Mouse (Mus musculus) CH12.LX (cell line): Measurements from ENCODE around the gene Bcl2l2. TPM values are rescaled to one million over a fixed set of nuclear protein-coding genes. Genes with fewer than 3 reads are reported as not detected.

Experiments used
- DNase-seq: peaks from one replicate; pipeline ENCODE4 v3.0.0-alpha.2; 2013; ENCODE audit errors: extremely low read depth
- H3K27ac ChIP-seq: 2 replicates; pipeline ENCODE4 v1.5.1; 2012; ENCODE audit warnings: low read depth, mild to moderate bottlenecking, control low read depth, moderate library complexity; ENCODE audit not compliant: insufficient read depth
- H3K27me3 ChIP-seq: replicated peaks from 2 replicates; pipeline ENCODE3; 2012; ENCODE audit warnings: inconsistent platforms
- H3K36me3 ChIP-seq, 2 experiments: replicated peaks in 1 of 2; 2 replicates each; pipeline versions ENCODE3 to v1.6.1; 2012; ENCODE audit warnings: inconsistent platforms in 1 of 2, low read length in 1 of 2, mild to moderate bottlenecking in 1 of 2, mixed read lengths in 1 of 2, moderate library complexity in 1 of 2; ENCODE audit not compliant: control insufficient read depth in 1 of 2, insufficient read depth in 1 of 2
- H3K4me1 ChIP-seq, 2 experiments: 2 replicates each; pipeline ENCODE4 v1.6.1; 2012; ENCODE audit warnings: inconsistent platforms in 1 of 2, moderate library complexity in 1 of 2; ENCODE audit not compliant: insufficient read depth in 2 of 2, control insufficient read depth in 1 of 2
- H3K4me2 ChIP-seq: 2 replicates; pipeline ENCODE4 v1.6.1; 2012; ENCODE audit warnings: low read depth, mild to moderate bottlenecking, control low read depth; ENCODE audit not compliant: poor library complexity, insufficient read depth, severe bottlenecking
- H3K4me3 ChIP-seq, 3 experiments: fragments of 150-350 bp in 1 of 3; sonication (generic) in 1 of 3; replicated peaks in 1 of 3; 2 replicates each; pipeline versions ENCODE3 to v1.5.1; 2011 to 2012; ENCODE audit warnings: low read depth in 2 of 3, low read length in 2 of 3, mild to moderate bottlenecking in 2 of 3, moderate library complexity in 2 of 3, control low read depth in 1 of 3, improper control_type of control experiment in 1 of 3, inconsistent platforms in 1 of 3, mixed read lengths in 1 of 3; ENCODE audit not compliant: poor library complexity in 1 of 3
- H3K79me2 ChIP-seq: replicated peaks from 2 replicates; pipeline ENCODE4 v1.6.1; 2012; ENCODE audit warnings: mild to moderate bottlenecking, moderate library complexity; ENCODE audit not compliant: control insufficient read depth, poor library complexity, insufficient read depth, severe bottlenecking; ENCODE audit errors: extremely low read depth
- H3K9ac ChIP-seq: 2 replicates; pipeline ENCODE4 v1.6.1; 2012; ENCODE audit warnings: low read depth, mild to moderate bottlenecking, control low read depth, moderate library complexity; ENCODE audit not compliant: insufficient read depth
- H3K9me3 ChIP-seq: replicated peaks from 2 replicates; pipeline ENCODE3; 2012; ENCODE audit warnings: low read length, inconsistent platforms, mixed read lengths
- BHLHE40 ChIP-seq: IDR thresholded peaks from 2 replicates; pipeline ENCODE4 v1.6.1; 2011; ENCODE audit warnings: mild to moderate bottlenecking, low read depth, low read length, improper control_type of control experiment
- CHD1 ChIP-seq: IDR thresholded peaks from 2 replicates; pipeline ENCODE4 v1.6.1; 2012; ENCODE audit warnings: low read depth, low read length, improper control_type of control experiment, inconsistent platforms
- ELF1 ChIP-seq: IDR thresholded peaks from 2 replicates; pipeline ENCODE4 v1.6.1; 2014; ENCODE audit warnings: low read depth, mild to moderate bottlenecking, inconsistent platforms, low read length, improper control_type of control experiment
- ETS1 ChIP-seq: conservative IDR thresholded peaks from 2 replicates; pipeline ENCODE4 v1.6.1; 2012; ENCODE audit warnings: low read depth, mild to moderate bottlenecking, inconsistent platforms, low read length, improper control_type of control experiment, moderate library complexity
- GABPA ChIP-seq: IDR thresholded peaks from 2 replicates; pipeline ENCODE4 v1.6.1; 2012; ENCODE audit warnings: low read depth, low read length, improper control_type of control experiment, inconsistent platforms; ENCODE audit not compliant: insufficient replicate concordance
- HCFC1 ChIP-seq: IDR thresholded peaks from 2 replicates; pipeline ENCODE4 v1.6.1; 2012; ENCODE audit warnings: low read depth, mild to moderate bottlenecking, inconsistent platforms, low read length, improper control_type of control experiment
- IRF4 ChIP-seq: IDR thresholded peaks from 2 replicates; pipeline ENCODE4 v1.6.1; 2014; ENCODE audit warnings: low read depth, mild to moderate bottlenecking, inconsistent platforms, low read length, improper control_type of control experiment
- JUN ChIP-seq: IDR thresholded peaks from 2 replicates; pipeline ENCODE4 v1.6.1; 2011; ENCODE audit warnings: low read depth, mild to moderate bottlenecking, low read length, improper control_type of control experiment, moderate library complexity; ENCODE audit not compliant: insufficient read depth
- KAT2A ChIP-seq: IDR thresholded peaks from 2 replicates; pipeline ENCODE4 v1.6.1; 2012; ENCODE audit warnings: low read length, improper control_type of control experiment, inconsistent platforms; ENCODE audit not compliant: insufficient replicate concordance
- MAZ ChIP-seq: IDR thresholded peaks from 2 replicates; pipeline ENCODE4 v1.6.1; 2012; ENCODE audit warnings: low read depth, mild to moderate bottlenecking, inconsistent platforms, low read length, improper control_type of control experiment, moderate library complexity
- NELFE ChIP-seq: IDR thresholded peaks from 2 replicates; pipeline ENCODE4 v1.6.1; 2011; ENCODE audit warnings: low read depth, low read length, improper control_type of control experiment
- NRF1 ChIP-seq: IDR thresholded peaks from 2 replicates; pipeline ENCODE4 v1.6.1; 2014; ENCODE audit warnings: low read depth, mild to moderate bottlenecking, inconsistent platforms, low read length, improper control_type of control experiment, moderate library complexity
- PAX5 ChIP-seq: IDR thresholded peaks from 2 replicates; pipeline ENCODE4 v1.6.1; 2012; ENCODE audit warnings: low read length, inconsistent platforms, mixed read lengths
- POLR2AphosphoS2 ChIP-seq: IDR thresholded peaks from 2 replicates; pipeline ENCODE4 v1.6.1; 2011; ENCODE audit warnings: low read depth, low read length, improper control_type of control experiment
- RCOR1 ChIP-seq: conservative IDR thresholded peaks from 2 replicates; pipeline ENCODE4 v1.6.1; 2012; ENCODE audit warnings: low read depth, mild to moderate bottlenecking, inconsistent platforms, low read length, improper control_type of control experiment
- SIN3A ChIP-seq: IDR thresholded peaks from 2 replicates; pipeline ENCODE4 v1.6.1; 2012; ENCODE audit warnings: low read length, improper control_type of control experiment, inconsistent platforms
- SMC3 ChIP-seq: IDR thresholded peaks from 2 replicates; pipeline ENCODE4 v1.6.1; 2011; ENCODE audit warnings: low read depth, low read length, improper control_type of control experiment
- TCF12 ChIP-seq: IDR thresholded peaks from 2 replicates; pipeline ENCODE4 v1.6.1; 2014; ENCODE audit warnings: low read depth, mild to moderate bottlenecking, inconsistent platforms, low read length, improper control_type of control experiment
- UBTF ChIP-seq: IDR thresholded peaks from 2 replicates; pipeline ENCODE4 v1.6.1; 2012; ENCODE audit warnings: low read depth, mild to moderate bottlenecking, inconsistent platforms, low read length, improper control_type of control experiment, moderate library complexity
- ZC3H11A ChIP-seq: IDR thresholded peaks from 2 replicates; pipeline ENCODE4 v1.6.1; 2012; ENCODE audit warnings: low read depth, mild to moderate bottlenecking, inconsistent platforms, low read length, improper control_type of control experiment
- ZNF384 ChIP-seq: IDR thresholded peaks from 2 replicates; pipeline ENCODE4 v1.6.1; 2012; ENCODE audit warnings: low read depth, low read length, improper control_type of control experiment, inconsistent platforms
- dilution Hi-C: fragments of 300-500 bp; cut with MboI; formaldehyde crosslinking; loops from 2 replicates; pipeline ENCODE4 v1.14.3; 2020; ENCODE audit warnings: low sequenced_read_pairs; ENCODE audit not compliant: extremely low pct_unique_long_range_greater_than_20kb, extremely low pct_ligation_motif_present
- in situ Hi-C: fragments of 300-500 bp; cut with MboI; formaldehyde crosslinking; loops from 3 replicates; pipeline ENCODE4 v1.14.3; 2019; ENCODE audit warnings: low sequenced_read_pairs, low pct_ligation_motif_present, low pct_unique_long_range_greater_than_20kb, mixed read lengths
- polyA plus RNA-seq: library from polyadenylated mRNA; unstranded; fragments of >175 nt; gene quantifications from 2 replicates; pipeline ENCODE4 v1.2.1, GENCODE M21; 2012; ENCODE audit warnings: low read depth; ENCODE audit not compliant: insufficient read length
- total RNA-seq, 2 experiments: library from RNA; depleted of rRNA; stranded (reverse); fragments of 300-350 nt in 1 of 2; fragments of >200 nt in 1 of 2; gene quantifications; 2 replicates each; pipeline ENCODE4 v1.2.3; 2012 to 2014

The Bcl2l2 gene
- total and polyA plus RNA-seq, 3 experiments, result 0.50 to 6.2 (median 0.76) TPM

GRCm38 (mm10) chr14:54936831-54937160 lies 53.6 kb downstream of the Bcl2l2 start:
- H3K27me3 ChIP-seq, result peaks cover 66% of the 10 kb centered on the region
- in situ Hi-C loops (loop anchor here (5.0 kb wide), 1 partner anchor 34 kb away; no protein-coding TSS in a partner anchor), dilution Hi-C loops (no loop called here)
- H3K36me3 ChIP-seq, result no peaks in the 10 kb centered on the region
- H3K4me3 ChIP-seq, result no peak overlapping the region
- H3K79me2 ChIP-seq, result no peaks in the 10 kb centered on the region
- H3K27ac ChIP-seq, result no peak overlapping the region
- no peak for TF ChIP-seq ZC3H11A
- no peaks in the 10 kb centered on the region for H3K9me3 ChIP-seq
- no peak overlapping the region for H3K4me2 ChIP-seq
- DNase-seq, result no peak
- H3K4me1 ChIP-seq, result peaks cover 3 to 12% of the 10 kb centered on the region in 2 experiments
- H3K9ac ChIP-seq, result no peak overlapping the region

DNA sequence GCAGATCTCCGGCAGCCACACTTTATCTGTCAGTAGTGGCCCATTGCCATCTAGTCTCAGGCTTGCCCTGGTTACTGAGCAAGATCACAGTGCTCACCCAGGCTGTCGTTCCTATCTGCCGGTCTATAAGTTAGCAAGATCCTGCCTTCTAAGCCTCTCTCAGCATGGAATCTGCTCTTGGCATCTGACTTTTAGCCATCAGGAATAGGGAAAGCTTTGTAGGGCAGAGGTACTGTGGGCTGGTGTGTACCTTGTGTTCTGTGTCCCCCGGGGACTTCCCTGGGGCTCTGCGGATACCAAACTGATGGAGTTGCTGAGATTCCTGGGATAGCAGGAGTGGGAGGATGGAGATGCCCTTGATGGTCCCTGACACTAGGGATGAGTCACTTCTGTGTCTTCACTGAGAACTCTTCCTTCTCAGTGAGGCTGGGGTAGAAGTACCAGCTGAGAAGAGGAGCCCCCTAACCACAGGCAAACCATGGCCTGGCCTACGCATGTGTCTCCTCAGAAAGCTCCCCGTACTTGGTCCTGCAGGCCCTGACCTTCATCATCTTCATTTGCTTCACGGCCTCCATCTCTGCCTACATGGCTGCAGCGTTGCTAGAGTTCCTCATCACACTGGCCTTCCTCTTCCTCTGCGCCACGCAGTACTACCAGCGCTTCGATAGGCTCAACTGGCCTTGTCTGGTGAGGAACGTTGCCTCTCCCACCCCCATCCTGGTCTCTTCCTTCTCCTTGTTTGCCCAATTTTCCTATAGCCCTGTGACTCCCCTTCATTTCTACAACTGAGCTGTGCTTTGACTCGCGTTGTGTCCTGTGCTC lies 54.4 kb downstream of the Bcl2l2 start:
- dilution Hi-C loops, result no loop called here
- H3K4me1 ChIP-seq, result peaks cover 2 to 5% of the 10 kb centered on the region in 2 experiments
- H3K36me3 ChIP-seq, result no peaks in the 10 kb centered on the region
- DNase-seq, result no peak
- no peak for TF ChIP-seq RCOR1
- no peak for TF ChIP-seq ELF1
- no peak for TF ChIP-seq GABPA
- no peak for TF ChIP-seq KAT2A
- TF ChIP-seq BHLHE40, result no peak
- TF ChIP-seq CHD1, result no peak
- TF ChIP-seq MAZ, result no peak
- no peak for TF ChIP-seq TCF12
- TF ChIP-seq UBTF, result no peak
- no peak for TF ChIP-seq ETS1
- TF ChIP-seq ZNF384, result no peak
- TF ChIP-seq HCFC1, result no peak
- TF ChIP-seq SIN3A, result no peak
- TF ChIP-seq POLR2AphosphoS2, result no peak
- no peak for TF ChIP-seq SMC3
- TF ChIP-seq IRF4, result no peak
- TF ChIP-seq JUN, result no peak
- no peak for TF ChIP-seq NELFE
- no peak for TF ChIP-seq NRF1
- no peak for TF ChIP-seq PAX5
- no peak overlapping the region for H3K4me3 ChIP-seq
- H3K4me2 ChIP-seq, result no peak overlapping the region
- no peak overlapping the region for H3K27ac ChIP-seq
- no peaks in the 10 kb centered on the region for H3K9me3 ChIP-seq
- H3K27me3 ChIP-seq, result peaks cover 69% of the 10 kb centered on the region
- H3K9ac ChIP-seq, result no peak overlapping the region
- no peaks in the 10 kb centered on the region for H3K79me2 ChIP-seq
- in situ Hi-C loops, result loop anchor here (5.0 kb wide), 1 partner anchor 35 kb away; no protein-coding TSS in a partner anchor

Other genes starting within 250 kb of the Bcl2l2 start
Only the 20 nearest of the 24 such genes appear.
- 33.1 and 37.4 TPM in 2 replicates for gene 1700123O20Rik, start 197.2 kb upstream of the Bcl2l2 start, total RNA-seq (2012; rRNA removed)
- 56.0 and 59.1 TPM in 2 replicates for gene 1700123O20Rik, start 197.2 kb upstream of the Bcl2l2 start, total RNA-seq (2014; rRNA removed)
- 60.7 and 63.3 TPM in 2 replicates for gene 1700123O20Rik, start 197.2 kb upstream of the Bcl2l2 start, polyA plus RNA-seq
- gene Acin1, start 196.4 kb upstream of the Bcl2l2 start, total RNA-seq (2012; rRNA removed), result 118 and 148 TPM in 2 replicates
- gene Acin1, start 196.4 kb upstream of the Bcl2l2 start, total RNA-seq (2014; rRNA removed), result 74.0 and 85.6 TPM in 2 replicates
- 324 and 364 TPM in 2 replicates for gene Acin1, start 196.4 kb upstream of the Bcl2l2 start, polyA plus RNA-seq
- gene Gm29776, start 184.5 kb upstream of the Bcl2l2 start, total RNA-seq (2012; rRNA removed), result not detected in 2 replicates
- gene Gm29776, start 184.5 kb upstream of the Bcl2l2 start, total RNA-seq (2014; rRNA removed), result not detected in 2 replicates
- gene Gm29776, start 184.5 kb upstream of the Bcl2l2 start, polyA plus RNA-seq, result not detected in 2 replicates
- 0.34 TPM in 1 of 2 replicates, not detected in the other for gene Cebpe, start 171.2 kb upstream of the Bcl2l2 start, total RNA-seq (2012; rRNA removed)
- gene Cebpe, start 171.2 kb upstream of the Bcl2l2 start, total RNA-seq (2014; rRNA removed), result not detected in 2 replicates
- 0.46 TPM in 1 of 2 replicates, not detected in the other for gene Cebpe, start 171.2 kb upstream of the Bcl2l2 start, polyA plus RNA-seq
- gene Slc7a8, start 101.4 kb upstream of the Bcl2l2 start, total RNA-seq (2012; rRNA removed), result 0.08 and 0.13 TPM in 2 replicates
- not detected in 2 replicates for gene Slc7a8, start 101.4 kb upstream of the Bcl2l2 start, total RNA-seq (2014; rRNA removed)
- 0.16 and 0.17 TPM in 2 replicates for gene Slc7a8, start 101.4 kb upstream of the Bcl2l2 start, polyA plus RNA-seq
- gene Rnf212b, start 69.2 kb upstream of the Bcl2l2 start, total RNA-seq (2012; rRNA removed), result not detected in 2 replicates
- not detected in 2 replicates for gene Rnf212b, start 69.2 kb upstream of the Bcl2l2 start, total RNA-seq (2014; rRNA removed)
- not detected in 2 replicates for gene Rnf212b, start 69.2 kb upstream of the Bcl2l2 start, polyA plus RNA-seq
- gene Homez, start 12.4 kb upstream of the Bcl2l2 start, total RNA-seq (2012; rRNA removed), result 2.3 and 3.7 TPM in 2 replicates
- 3.5 TPM in 2 replicates for gene Homez, start 12.4 kb upstream of the Bcl2l2 start, total RNA-seq (2014; rRNA removed)
- 2.3 and 7.2 TPM in 2 replicates for gene Homez, start 12.4 kb upstream of the Bcl2l2 start, polyA plus RNA-seq
- 1.3 and 1.6 TPM in 2 replicates for gene Ppp1r3e, start 5.8 kb upstream of the Bcl2l2 start, total RNA-seq (2012; rRNA removed)
- 0.51 and 0.55 TPM in 2 replicates for gene Ppp1r3e, start 5.8 kb upstream of the Bcl2l2 start, total RNA-seq (2014; rRNA removed)
- gene Ppp1r3e, start 5.8 kb upstream of the Bcl2l2 start, polyA plus RNA-seq, result 1.2 and 1.4 TPM in 2 replicates
- 0.13 TPM in 1 of 2 replicates, not detected in the other for gene Gm20521, start 64 bp downstream of the Bcl2l2 start, total RNA-seq (2012; rRNA removed)
- not detected in 2 replicates for gene Gm20521, start 64 bp downstream of the Bcl2l2 start, total RNA-seq (2014; rRNA removed)
- not detected in 2 replicates for gene Gm20521, start 64 bp downstream of the Bcl2l2 start, polyA plus RNA-seq
- 56.8 and 73.7 TPM in 2 replicates for gene Pabpn1, start 9.1 kb downstream of the Bcl2l2 start, total RNA-seq (2012; rRNA removed)
- gene Pabpn1, start 9.1 kb downstream of the Bcl2l2 start, total RNA-seq (2014; rRNA removed), result 85.5 and 88.0 TPM in 2 replicates
- 275 and 302 TPM in 2 replicates for gene Pabpn1, start 9.1 kb downstream of the Bcl2l2 start, polyA plus RNA-seq
- 0.71 and 1.1 TPM in 2 replicates for gene Slc22a17, start 29.8 kb downstream of the Bcl2l2 start, total RNA-seq (2012; rRNA removed)
- 0.04 and 0.16 TPM in 2 replicates for gene Slc22a17, start 29.8 kb downstream of the Bcl2l2 start, total RNA-seq (2014; rRNA removed)
- gene Slc22a17, start 29.8 kb downstream of the Bcl2l2 start, polyA plus RNA-seq, result 0.15 and 0.34 TPM in 2 replicates
- not detected in 2 replicates for gene Efs, start 42.7 kb downstream of the Bcl2l2 start, total RNA-seq (2012; rRNA removed)
- not detected in 2 replicates for gene Efs, start 42.7 kb downstream of the Bcl2l2 start, total RNA-seq (2014; rRNA removed)
- gene Efs, start 42.7 kb downstream of the Bcl2l2 start, polyA plus RNA-seq, result not detected in 2 replicates
- not detected in 2 replicates for gene Il25, start 49.3 kb downstream of the Bcl2l2 start, total RNA-seq (2012; rRNA removed)
- gene Il25, start 49.3 kb downstream of the Bcl2l2 start, total RNA-seq (2014; rRNA removed), result not detected in 2 replicates
- not detected in 2 replicates for gene Il25, start 49.3 kb downstream of the Bcl2l2 start, polyA plus RNA-seq
- not detected in 2 replicates for gene Cmtm5, start 52.9 kb downstream of the Bcl2l2 start, total RNA-seq (2012; rRNA removed)
- gene Cmtm5, start 52.9 kb downstream of the Bcl2l2 start, total RNA-seq (2014; rRNA removed), result not detected in 2 replicates
- gene Cmtm5, start 52.9 kb downstream of the Bcl2l2 start, polyA plus RNA-seq, result not detected in 2 replicates
- 0.21 and 0.98 TPM in 2 replicates for gene Myh6, start 83.5 kb downstream of the Bcl2l2 start, total RNA-seq (2012; rRNA removed)
- 0.04 and 0.16 TPM in 2 replicates for gene Myh6, start 83.5 kb downstream of the Bcl2l2 start, total RNA-seq (2014; rRNA removed)
- gene Myh6, start 83.5 kb downstream of the Bcl2l2 start, polyA plus RNA-seq, result 1.3 and 1.5 TPM in 2 replicates
- not detected in 2 replicates for gene Gm17428, start 93.6 kb downstream of the Bcl2l2 start, total RNA-seq (2012; rRNA removed)
- not detected in 2 replicates for gene Gm17428, start 93.6 kb downstream of the Bcl2l2 start, total RNA-seq (2014; rRNA removed)
- not detected in 2 replicates for gene Gm17428, start 93.6 kb downstream of the Bcl2l2 start, polyA plus RNA-seq
- gene Myh7, start 111.2 kb downstream of the Bcl2l2 start, total RNA-seq (2012; rRNA removed), result 0.08 TPM in 2 replicates
- not detected in 2 replicates for gene Myh7, start 111.2 kb downstream of the Bcl2l2 start, total RNA-seq (2014; rRNA removed)
- 0.57 TPM in 1 of 2 replicates, not detected in the other for gene Myh7, start 111.2 kb downstream of the Bcl2l2 start, polyA plus RNA-seq
- gene Ngdn, start 132.1 kb downstream of the Bcl2l2 start, total RNA-seq (2012; rRNA removed), result 77.9 and 90.7 TPM in 2 replicates
- 111 and 128 TPM in 2 replicates for gene Ngdn, start 132.1 kb downstream of the Bcl2l2 start, total RNA-seq (2014; rRNA removed)
- gene Ngdn, start 132.1 kb downstream of the Bcl2l2 start, polyA plus RNA-seq, result 75.4 and 79.0 TPM in 2 replicates
- 0.34 and 0.59 TPM in 2 replicates for gene Zfhx2, start 208.9 kb downstream of the Bcl2l2 start, total RNA-seq (2012; rRNA removed)
- 0.03 and 0.07 TPM in 2 replicates for gene Zfhx2, start 208.9 kb downstream of the Bcl2l2 start, total RNA-seq (2014; rRNA removed)
- gene Zfhx2, start 208.9 kb downstream of the Bcl2l2 start, polyA plus RNA-seq, result 0.29 and 0.30 TPM in 2 replicates
- 3.7 and 4.0 TPM in 2 replicates for gene Thtpa, start 211.4 kb downstream of the Bcl2l2 start, total RNA-seq (2012; rRNA removed)
- gene Thtpa, start 211.4 kb downstream of the Bcl2l2 start, total RNA-seq (2014; rRNA removed), result 9.0 and 9.4 TPM in 2 replicates
- 5.5 and 6.7 TPM in 2 replicates for gene Thtpa, start 211.4 kb downstream of the Bcl2l2 start, polyA plus RNA-seq